Mouse (Mus musculus) duodenum, adult 2 months (tissue): ENCODE results near the gene Gm17304. TPM values are rescaled to one million over a fixed set of nuclear protein-coding genes. Genes with fewer than 3 reads are reported as not detected.

ENCODE experiments used
- polyA plus RNA-seq: library from polyadenylated mRNA; depleted of rRNA; stranded (reverse); fragments of >200 nt; gene quantifications from 2 replicates; pipeline ENCODE4 v1.2.3, GENCODE M21; 2012; ENCODE audit warnings: low replicate concordance; rRNA removed

Gene Gm17304
- polyA plus RNA-seq = not detected in 2 replicates

DNA sequence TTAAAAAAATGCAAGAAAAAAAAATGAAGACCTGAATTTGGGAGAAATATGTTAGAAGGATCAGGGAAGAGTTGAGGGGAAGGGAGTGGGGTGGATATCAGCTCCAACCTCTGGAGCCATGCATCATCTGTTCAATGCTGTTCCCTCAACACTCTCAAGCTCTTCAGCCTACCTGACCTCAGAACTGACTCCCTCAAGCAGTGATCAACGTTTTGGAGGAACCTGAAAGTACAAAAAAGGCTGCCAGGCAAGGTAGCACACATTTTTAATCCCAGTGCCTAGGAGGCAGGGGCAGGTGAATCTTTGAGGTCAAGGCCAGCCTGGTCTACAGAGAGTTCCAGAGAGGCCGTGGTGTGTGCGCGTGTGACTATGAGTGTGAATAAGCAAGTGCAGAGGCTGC is at the start of gene Gm17304:
Gm17304 (plus strand) TSS at position 301 of the 400 bp plus-strand sequence.

Other genes starting within 250 kb of the Gm17304 start
- not detected in 2 replicates for gene Barhl2, start 150.9 kb upstream of the Gm17304 start, polyA plus RNA-seq
- gene Zfp644, start 88.2 kb downstream of the Gm17304 start, polyA plus RNA-seq = 1.7 and 1.8 TPM in 2 replicates